Mouse (Mus musculus) kidney, postnatal 0 days (tissue): ENCODE measurements around the gene Sptbn1. TPM values are rescaled to one million over a fixed set of nuclear protein-coding genes. Genes with fewer than 3 reads are reported as not detected.

Experiments used
- ATAC-seq: fragments of 200-750 bp; cut with Nextera tagmentation; replicated peaks from 2 replicates; pipeline ENCODE4 v1.8.0; 2017; ENCODE audit warnings: low read depth, moderate number of reproducible peaks, moderate TSS enrichment, moderate library complexity; ENCODE audit not compliant: low FRiP score
- DNase-seq: peaks from one replicate; pipeline ENCODE4 v3.0.0-alpha.2; 2016; ENCODE audit warnings: low spot score
- H3K27ac ChIP-seq: fragments of 300-500 bp; sonication (generic); 2 replicates; pipeline ENCODE4 v1.5.1; 2014; ENCODE audit warnings: mild to moderate bottlenecking
- H3K27me3 ChIP-seq: fragments of 300-500 bp; sonication (generic); 2 replicates; pipeline ENCODE4 v1.6.1; 2014; ENCODE audit warnings: low read length, mixed read lengths; ENCODE audit not compliant: insufficient read depth
- H3K36me3 ChIP-seq: fragments of 300-500 bp; sonication (generic); 2 replicates; pipeline ENCODE4 v1.6.1; 2014; ENCODE audit warnings: low read length, mixed read lengths; ENCODE audit not compliant: insufficient read depth
- H3K4me1 ChIP-seq: fragments of 300-500 bp; sonication (generic); replicated peaks from 2 replicates; pipeline ENCODE4 v1.6.1; 2014; ENCODE audit warnings: antibody characterized with exemption, low read length, mixed read lengths; ENCODE audit not compliant: insufficient read depth
- H3K4me2 ChIP-seq: fragments of 300-500 bp; sonication (generic); 2 replicates; pipeline ENCODE4 v1.6.1; 2014; ENCODE audit warnings: mild to moderate bottlenecking, low read length, moderate library complexity, mixed read lengths
- H3K4me3 ChIP-seq: fragments of 300-500 bp; sonication (generic); replicated peaks from 2 replicates; pipeline ENCODE4 v1.5.1; 2014; ENCODE audit warnings: low read depth, low read length
- H3K9ac ChIP-seq: fragments of 300-500 bp; sonication (generic); 2 replicates; pipeline ENCODE4 v1.6.1; 2014; ENCODE audit warnings: low read depth, low read length
- H3K9me3 ChIP-seq: fragments of 300-500 bp; sonication (generic); replicated peaks from 2 replicates; pipeline ENCODE4 v1.6.1; 2016; ENCODE audit warnings: low read length, inconsistent platforms, mixed read lengths
- CTCF ChIP-seq: IDR thresholded peaks from 2 replicates; pipeline ENCODE4 v1.5.1; 2016; ENCODE audit warnings: antibody characterized with exemption, low read depth, mild to moderate bottlenecking, moderate library complexity
- WGBS: fragments of 180-500 bp; shearing (Covaris S2); extraction: QIAGEN DNeasy Blood & Tissue Kit; methylation state at CpG from one replicate; pipeline ENCODE4 v1.1.7; 2014; 5-methylcytosine and 5-hydroxymethylcytosine counted together
- polyA plus RNA-seq: library from polyadenylated mRNA; unstranded; fragments of >200 nt; fragmentation: Nextera tagmentation; extraction: Ambion mirVana; gene quantifications from 2 replicates; pipeline ENCODE4 v1.2.1, GENCODE M21; 2015

Gene Sptbn1
- polyA plus RNA-seq: 117 and 119 TPM in 2 replicates

DNA sequence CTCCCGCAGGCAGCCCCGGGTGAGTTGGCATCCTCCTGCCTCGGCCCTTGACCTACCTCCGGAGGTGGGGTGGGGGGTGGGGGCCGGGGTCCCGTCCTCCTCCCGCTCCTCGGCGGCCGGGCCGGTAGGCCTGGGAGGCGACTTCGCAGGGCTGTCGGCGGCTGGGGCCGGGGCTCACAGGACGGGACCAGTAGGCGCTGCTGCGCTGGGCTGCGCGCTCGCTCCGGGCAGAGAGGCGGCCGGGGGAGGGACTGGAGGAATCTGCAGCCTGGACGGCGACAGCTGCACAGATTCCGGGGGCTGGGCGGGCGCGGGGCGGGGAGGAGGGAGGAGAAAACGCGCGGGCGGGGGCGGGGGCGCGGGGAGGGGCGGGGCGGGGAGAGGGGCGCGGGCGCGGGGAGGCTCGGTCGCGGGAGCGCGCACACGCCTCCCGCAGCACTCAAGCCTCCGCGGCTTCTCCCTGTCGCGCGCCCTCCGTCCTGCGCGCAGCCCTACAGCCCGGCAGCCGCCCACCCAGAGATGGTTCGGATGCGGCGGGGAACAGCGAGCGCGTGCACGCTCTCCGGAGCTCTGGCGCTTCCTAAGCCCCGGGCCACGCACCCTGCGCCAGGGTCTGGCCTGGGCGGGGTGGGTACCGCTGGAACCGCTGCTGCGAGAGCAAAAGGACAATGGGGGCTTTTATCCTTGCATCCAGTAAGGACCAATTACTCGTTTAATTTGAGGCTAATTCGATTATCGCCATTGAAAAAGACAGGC is at the start of gene Sptbn1:
Gene Sptbn1, minus strand, starts transcription at position 284 of the 756 bp plus-strand sequence.
- Histone ChIP-seq H3K9me3 (no peaks in the 10 kb centered on the region; the same call in 1 of the 2 replicates), H3K4me1 (peaks cover 14% of the 10 kb centered on the region), H3K27ac (peak within 1 kb of the TSS; percentile 96), H3K9ac (peak within 1 kb of the TSS; percentile 97), H3K4me2 (peak within 1 kb of the TSS; percentile 73), H3K27me3 (no peaks in the 10 kb centered on the region), H3K36me3 (no peaks in the 10 kb centered on the region), H3K4me3 (peak within 1 kb of the TSS; percentile 98)
- ATAC-seq: peak; percentile 94
- DNase-seq: peak; percentile 94
- TF ChIP-seq CTCF: no peak
- under 1% methylated on average over 56 of the region's 81 CpGs for WGBS

DNA sequence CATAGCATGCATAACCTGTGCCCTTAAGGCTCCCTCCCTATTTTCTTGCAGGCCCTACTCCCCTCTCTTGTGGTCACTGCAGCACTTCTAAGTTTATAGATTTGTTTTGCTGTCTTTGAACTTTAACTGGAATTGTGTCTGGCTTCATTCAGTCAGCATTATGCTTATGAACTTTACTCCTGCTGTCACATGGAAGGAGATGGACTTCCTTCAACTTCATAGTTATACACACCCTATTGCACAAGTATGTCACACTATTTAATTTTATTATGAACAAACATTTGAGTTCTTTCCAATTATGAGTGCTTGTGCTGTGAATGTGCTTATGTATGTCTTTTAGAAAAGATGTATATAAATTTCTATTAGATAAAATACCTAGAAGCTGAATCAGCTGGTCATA is 26.3 kb upstream of the Sptbn1 start:
- Histone ChIP-seq H3K27me3 (no peaks in the 10 kb centered on the region), H3K9ac (no peak overlapping the region), H3K36me3 (no peaks in the 10 kb centered on the region), H3K9me3 (no peaks in the 10 kb centered on the region), H3K4me1 (peaks cover 5% of the 10 kb centered on the region; the same call in 1 of the 2 replicates), H3K4me2 (no peak overlapping the region), H3K4me3 (no peak overlapping the region), H3K27ac (no peak overlapping the region)
- ATAC-seq (no peak), DNase-seq (no peak)
- TF ChIP-seq CTCF: no peak

DNA sequence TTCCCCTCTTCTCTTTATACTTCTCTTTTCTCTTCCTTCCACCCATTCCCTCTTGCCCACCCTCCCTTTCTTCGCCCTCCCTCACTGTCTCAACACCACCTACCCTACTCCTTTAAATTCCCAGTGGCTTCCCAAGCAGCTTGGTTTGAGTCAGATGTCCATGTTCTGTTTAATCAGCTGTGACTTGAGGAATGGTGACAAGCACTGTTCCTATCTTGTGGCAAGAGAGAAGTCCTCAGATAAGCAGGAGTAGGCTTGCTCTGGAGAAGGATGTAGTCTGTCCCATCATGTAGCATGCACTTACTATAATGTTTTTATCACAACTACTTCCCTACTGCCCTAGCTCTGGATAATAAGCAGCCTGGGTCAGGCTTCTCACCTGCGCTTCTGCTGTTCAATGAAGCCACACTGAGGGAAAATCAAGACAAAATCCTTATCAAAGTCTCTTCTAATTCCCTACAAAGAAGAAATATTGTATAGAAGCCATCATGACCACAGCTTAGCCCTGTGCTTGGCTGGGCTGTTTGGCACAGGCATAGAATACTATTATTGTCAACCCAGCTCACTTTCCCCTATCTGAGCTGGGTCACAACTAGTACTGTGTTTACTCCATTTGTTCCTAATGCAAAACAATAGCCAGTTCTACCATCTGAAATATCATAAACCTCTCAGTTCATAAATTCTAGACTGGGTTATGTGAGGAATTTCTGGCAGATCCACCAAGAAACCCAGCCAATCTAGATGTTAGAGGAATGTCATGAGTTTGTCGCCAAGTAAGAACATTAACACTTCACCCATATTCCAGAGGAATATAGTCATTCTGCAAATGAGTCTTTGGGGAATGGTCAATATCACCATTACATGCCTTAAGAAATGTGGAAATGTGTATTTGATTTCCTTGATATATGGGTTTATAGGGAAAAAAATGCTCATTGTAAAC is 24.5 kb upstream of the Sptbn1 start:
- ATAC-seq: no peak
- 80% methylated on average over 3 of the region's 3 CpGs for WGBS
- Histone ChIP-seq H3K4me3 (no peak overlapping the region), H3K27me3 (no peaks in the 10 kb centered on the region), H3K36me3 (no peaks in the 10 kb centered on the region), H3K9me3 (no peaks in the 10 kb centered on the region), H3K4me1 (peaks cover 5% of the 10 kb centered on the region; the same call in 1 of the 2 replicates), H3K9ac (no peak overlapping the region), H3K27ac (peak overlapping the region; percentile 77), H3K4me2 (no peak overlapping the region)
- peak; percentile 56 for DNase-seq
- TF ChIP-seq CTCF: no peak

DNA sequence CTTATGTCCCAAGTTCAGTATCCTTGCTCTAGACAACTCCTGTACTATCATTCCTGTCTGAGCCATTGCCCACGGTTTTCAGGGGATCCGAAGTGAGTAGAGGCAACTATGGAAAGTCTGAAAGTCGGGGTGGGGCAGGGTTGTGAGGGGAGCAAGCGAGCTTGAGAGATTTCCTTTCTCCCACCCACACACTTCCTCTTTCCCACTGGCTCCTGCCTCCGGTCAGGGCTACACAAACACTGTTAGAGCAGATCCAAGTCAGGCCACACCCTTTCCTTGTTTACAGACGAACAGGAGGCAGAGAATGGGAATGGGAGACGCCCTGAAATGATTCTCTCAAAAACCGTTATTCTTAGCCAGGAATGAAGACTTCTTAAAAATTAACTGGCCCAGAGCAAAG is 23.2 kb upstream of the Sptbn1 start:
- no peaks in the 10 kb centered on the region for H3K9me3 ChIP-seq
- H3K4me2 ChIP-seq: 0 out of 2 replicates have a peak overlapping the region, but pooled peaks have one; percentile 15
- ATAC-seq (0 out of 2 replicates have a peak, but pooled peaks have one; percentile 43), DNase-seq (peak; percentile 90)
- no peak overlapping the region for H3K4me3 ChIP-seq
- no peaks in the 10 kb centered on the region for H3K36me3 ChIP-seq
- no peak overlapping the region for H3K9ac ChIP-seq
- no peak for TF ChIP-seq CTCF
- H3K4me1 ChIP-seq: peaks cover 5% of the 10 kb centered on the region; the same call in 1 of the 2 replicates
- H3K27ac ChIP-seq: peak overlapping the region; percentile 77
- WGBS: 20% methylated on average over 8 of the region's 8 CpGs
- H3K27me3 ChIP-seq: no peaks in the 10 kb centered on the region

DNA sequence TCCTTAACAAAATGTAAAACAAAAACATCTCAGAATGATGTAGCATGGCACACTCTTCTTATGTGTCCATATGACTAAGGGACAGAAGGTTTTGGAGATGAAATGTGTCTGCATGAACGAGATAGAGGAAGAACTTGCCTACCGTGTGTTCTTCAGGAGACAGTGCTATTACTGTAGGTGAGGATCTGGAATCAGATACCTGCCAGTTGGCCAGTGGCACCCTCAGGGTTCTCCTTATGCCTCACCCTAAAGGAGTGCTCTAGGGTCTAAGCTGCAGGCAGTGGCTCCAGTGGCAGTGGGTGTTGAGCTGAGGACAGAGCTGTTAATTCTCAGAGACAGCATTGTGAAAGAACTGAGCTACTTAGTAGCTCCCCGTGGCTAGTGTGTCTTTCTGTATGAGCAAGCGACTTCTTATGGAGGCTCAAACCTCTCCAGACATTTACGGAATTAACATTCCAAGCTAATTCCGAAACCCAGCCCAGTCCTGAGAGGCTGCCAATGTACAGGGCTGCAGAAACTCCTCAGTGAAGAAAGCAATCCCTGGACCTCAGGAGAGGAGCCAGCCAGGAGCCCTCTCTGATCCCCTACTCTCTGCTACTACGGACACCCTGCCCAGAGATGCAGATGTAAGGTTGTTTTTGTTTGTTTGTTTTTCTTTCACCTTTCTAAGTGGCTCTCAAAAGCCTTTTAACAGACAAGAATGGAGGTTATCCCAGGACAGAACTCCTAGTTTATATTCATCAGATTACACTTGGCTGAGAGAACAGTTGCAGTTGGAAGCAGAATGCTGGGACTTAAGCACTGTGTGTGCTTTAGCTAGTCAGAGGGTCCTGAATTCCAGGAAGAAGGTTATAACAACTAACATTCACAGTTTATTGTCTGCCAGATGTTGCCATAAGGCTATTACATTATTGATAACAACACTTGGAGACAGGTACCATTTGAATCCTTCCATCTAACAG is 21.8 kb upstream of the Sptbn1 start:
- Histone ChIP-seq H3K27ac (peak overlapping the region; percentile 77), H3K9me3 (no peaks in the 10 kb centered on the region), H3K4me1 (peaks cover 5% of the 10 kb centered on the region; the same call in 1 of the 2 replicates), H3K4me3 (no peak overlapping the region), H3K27me3 (no peaks in the 10 kb centered on the region), H3K9ac (no peak overlapping the region), H3K36me3 (no peaks in the 10 kb centered on the region), H3K4me2 (no peak overlapping the region)
- DNase-seq: peak; percentile 44
- no peak for ATAC-seq
- TF ChIP-seq CTCF: no peak
- 63% methylated on average over 7 of the region's 7 CpGs for WGBS
